Mouse (Mus musculus): ENCODE measurements at regions not wholly inside any gene's neighbourhood (a gene's known extent, or its start where the extent isn't known, plus 50 kb on each side); places are given as distances from the start of the nearest gene placed in this dataset.
A peak's percentile ranks its signal among the peaks of the same experiment; 100 is the strongest.
"Not testable (repeated sequence)": the region's sequence is repeated elsewhere in the genome, so short reads cannot be mapped to it uniquely, and the experiment has no call there.

DNA sequence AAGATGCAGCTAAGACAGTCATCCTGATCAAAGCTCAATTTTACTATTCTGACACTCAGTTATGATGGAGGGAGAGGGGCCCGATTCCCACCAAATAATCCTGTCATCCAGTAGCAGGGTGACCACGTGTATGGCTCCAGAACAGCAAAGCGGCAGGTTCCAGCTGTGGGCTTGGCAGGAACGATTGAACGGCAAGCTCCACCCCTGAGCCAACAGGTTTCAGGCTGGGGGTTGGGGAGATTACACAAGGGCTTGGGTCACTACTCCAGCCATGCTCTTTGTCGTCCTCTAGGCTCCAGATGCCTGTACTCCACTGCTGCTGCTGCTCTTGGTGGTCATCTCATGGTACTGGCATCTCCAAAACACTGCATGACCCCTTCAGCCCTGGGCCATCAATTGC lies 119.3 kb upstream of the Tbl1xr1 start:
- H3K36me3 ChIP-seq; H3K27ac ChIP-seq; H3K9me3 ChIP-seq (replicated peaks); H3K27me3 ChIP-seq (ENCODE audit: low read depth, poor library complexity, severe bottlenecking); H3K4me3 ChIP-seq: not testable (repeated sequence)
- DNase-seq (ENCODE audit: low spot score): peak; percentile 26
- 52% methylated on average over 6 of the region's 6 CpGs for WGBS
- peaks cover 14% of the 10 kb centered on the region for H3K4me1 ChIP-seq

GRCm38 (mm10) chr3:21958595-21959286 lies 117.7 kb upstream of the Tbl1xr1 start:
- Histone ChIP-seq H3K4me3 (no peak overlapping the region), H3K4me1 (peaks cover 17% of the 10 kb centered on the region), H3K27me3 (ENCODE audit: low read depth, poor library complexity, severe bottlenecking) (no peaks in the 10 kb centered on the region), H3K36me3 (no peaks in the 10 kb centered on the region), H3K9me3 (replicated peaks) (no peaks in the 10 kb centered on the region), H3K27ac (no peak overlapping the region)
- peak; percentile 15 for DNase-seq (ENCODE audit: low spot score)
- 85% methylated on average over 6 of the region's 6 CpGs for WGBS

- no peak overlapping the region for H3K27ac ChIP-seq
- WGBS: 84% methylated on average over 6 of the region's 6 CpGs
- DNase-seq (ENCODE audit: low spot score): no peak
- H3K4me1 ChIP-seq: peaks cover 19% of the 10 kb centered on the region
- H3K36me3 ChIP-seq: no peaks in the 10 kb centered on the region
- H3K27me3 ChIP-seq (ENCODE audit: low read depth, poor library complexity, severe bottlenecking): no peaks in the 10 kb centered on the region
- H3K4me3 ChIP-seq: no peak overlapping the region
- H3K9me3 ChIP-seq (replicated peaks): no peaks in the 10 kb centered on the region
These were observed 115.4 kb upstream of the Tbl1xr1 start for GRCm38 (mm10) chr3:21961091-21961490.

- Histone ChIP-seq H3K27me3 (ENCODE audit: low read depth, poor library complexity, severe bottlenecking) (no peaks in the 10 kb centered on the region), H3K27ac (no peak overlapping the region), H3K36me3 (no peaks in the 10 kb centered on the region), H3K4me3 (no peak overlapping the region), H3K9me3 (replicated peaks) (no peaks in the 10 kb centered on the region), H3K4me1 (peaks cover 19% of the 10 kb centered on the region)
- no peak for DNase-seq (ENCODE audit: low spot score)
- WGBS: 94% methylated on average over 5 of the region's 5 CpGs
These were observed 114.7 kb upstream of the Tbl1xr1 start for GRCm38 (mm10) chr3:21961746-21962145.

GRCm38 (mm10) chr3:21962360-21962782 lies 114.1 kb upstream of the Tbl1xr1 start:
- WGBS: 69% methylated on average over 7 of the region's 7 CpGs
- Histone ChIP-seq H3K27ac (0 out of 2 replicates have a peak overlapping the region, but pooled peaks have one; percentile 1), H3K4me3 (no peak overlapping the region), H3K27me3 (ENCODE audit: low read depth, poor library complexity, severe bottlenecking) (no peaks in the 10 kb centered on the region), H3K9me3 (replicated peaks) (no peaks in the 10 kb centered on the region), H3K36me3 (no peaks in the 10 kb centered on the region), H3K4me1 (peaks cover 19% of the 10 kb centered on the region)
- no peak for DNase-seq (ENCODE audit: low spot score)

DNA sequence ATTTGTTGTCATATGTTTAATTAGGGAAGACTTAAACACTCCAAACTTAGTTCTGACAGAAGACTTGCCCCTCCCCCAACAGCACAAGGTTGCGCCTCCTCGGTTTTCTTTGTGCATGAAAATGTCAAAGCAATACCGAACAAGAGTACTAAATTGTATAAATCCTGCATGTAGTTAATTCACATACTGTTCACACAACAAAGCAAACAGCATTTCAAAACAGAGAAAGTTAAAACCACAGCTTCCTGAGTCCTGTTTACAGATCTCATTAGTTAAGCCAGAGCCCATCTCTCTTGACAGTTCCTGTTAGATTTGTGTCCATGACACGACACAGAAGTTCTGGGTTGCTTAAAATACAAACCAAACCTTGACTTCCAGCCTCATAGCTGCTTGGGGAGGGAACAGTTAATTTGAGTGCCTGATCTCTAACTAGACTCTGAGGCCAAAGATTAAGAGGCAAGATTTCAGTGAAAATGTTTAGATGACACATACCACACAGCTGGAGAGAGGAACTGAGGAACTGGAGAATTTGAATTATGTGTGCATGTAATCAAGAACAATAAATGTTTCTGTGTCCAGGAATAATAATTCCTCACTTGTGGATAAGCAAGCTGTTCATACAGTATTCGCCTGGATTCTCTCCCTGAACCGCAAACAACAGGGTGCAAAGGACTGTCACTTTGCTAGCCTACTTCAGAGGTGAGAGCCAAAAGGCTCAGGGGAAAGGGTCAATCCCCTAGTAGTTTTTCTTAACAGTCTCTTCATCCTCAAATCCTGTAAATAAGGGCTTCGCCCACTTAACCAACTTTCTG lies 113.3 kb upstream of the Tbl1xr1 start:
- no peak for DNase-seq (ENCODE audit: low spot score)
- 48% methylated on average over 7 of the region's 7 CpGs for WGBS
- Histone ChIP-seq H3K9me3 (replicated peaks) (no peaks in the 10 kb centered on the region), H3K4me1 (peaks cover 19% of the 10 kb centered on the region), H3K4me3 (no peak overlapping the region), H3K27ac (0 out of 2 replicates have a peak overlapping the region, but pooled peaks have one; percentile 1), H3K36me3 (no peaks in the 10 kb centered on the region), H3K27me3 (ENCODE audit: low read depth, poor library complexity, severe bottlenecking) (no peaks in the 10 kb centered on the region)

- H3K27ac ChIP-seq: 0 out of 2 replicates have a peak overlapping the region, but pooled peaks have one; percentile 1
- no peaks in the 10 kb centered on the region for H3K9me3 ChIP-seq (replicated peaks)
- peaks cover 19% of the 10 kb centered on the region for H3K4me1 ChIP-seq
- no peak for DNase-seq (ENCODE audit: low spot score)
- no peaks in the 10 kb centered on the region for H3K27me3 ChIP-seq (ENCODE audit: low read depth, poor library complexity, severe bottlenecking)
- no peak overlapping the region for H3K4me3 ChIP-seq
- no peaks in the 10 kb centered on the region for H3K36me3 ChIP-seq
- 93% methylated on average over 1 of the region's 1 CpGs for WGBS
These were observed 112.6 kb upstream of the Tbl1xr1 start for GRCm38 (mm10) chr3:21963733-21964351.

DNA sequence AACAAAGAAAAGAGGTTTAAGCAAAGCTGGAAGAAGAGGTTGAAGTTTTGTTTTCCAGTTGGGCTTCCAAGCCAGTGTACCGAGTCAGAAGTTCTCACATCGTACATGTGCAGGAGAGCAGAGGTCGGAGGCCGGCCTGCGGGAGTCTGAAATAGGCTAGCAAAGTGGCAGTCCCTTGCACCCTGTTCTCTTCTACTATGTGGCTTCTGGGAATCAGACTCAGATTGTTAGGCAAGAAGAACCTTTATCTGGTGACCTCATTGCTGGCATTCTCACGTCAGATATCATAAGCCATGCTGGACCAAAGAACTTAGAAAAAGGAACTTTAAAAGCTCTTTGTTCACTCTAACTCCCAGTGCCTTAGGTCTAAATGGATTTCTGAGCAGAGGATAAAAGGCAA lies 112.0 kb upstream of the Tbl1xr1 start:
- WGBS: 85% methylated on average over 6 of the region's 6 CpGs
- no peak overlapping the region for H3K4me3 ChIP-seq
- no peaks in the 10 kb centered on the region for H3K36me3 ChIP-seq
- peaks cover 19% of the 10 kb centered on the region for H3K4me1 ChIP-seq
- H3K9me3 ChIP-seq (replicated peaks): no peaks in the 10 kb centered on the region
- H3K27me3 ChIP-seq (ENCODE audit: low read depth, poor library complexity, severe bottlenecking): no peaks in the 10 kb centered on the region
- no peak overlapping the region for H3K27ac ChIP-seq
- DNase-seq (ENCODE audit: low spot score): no peak

GRCm38 (mm10) chr3:21965556-21965955 lies 110.9 kb upstream of the Tbl1xr1 start:
- Histone ChIP-seq H3K36me3 (no peaks in the 10 kb centered on the region), H3K27me3 (ENCODE audit: low read depth, poor library complexity, severe bottlenecking) (no peaks in the 10 kb centered on the region), H3K4me3 (no peak overlapping the region), H3K9me3 (replicated peaks) (no peaks in the 10 kb centered on the region), H3K27ac (no peak overlapping the region), H3K4me1 (peaks cover 19% of the 10 kb centered on the region)
- 80% methylated on average over 1 of the region's 1 CpGs for WGBS
- no peak for DNase-seq (ENCODE audit: low spot score)

GRCm38 (mm10) chr3:21971731-21972130 lies 104.7 kb upstream of the Tbl1xr1 start:
- no peaks in the 10 kb centered on the region for H3K9me3 ChIP-seq (replicated peaks)
- H3K4me1 ChIP-seq: no peaks in the 10 kb centered on the region
- no peak overlapping the region for H3K4me3 ChIP-seq
- WGBS: 92% methylated on average over 1 of the region's 1 CpGs
- H3K27me3 ChIP-seq (ENCODE audit: low read depth, poor library complexity, severe bottlenecking): no peaks in the 10 kb centered on the region
- no peaks in the 10 kb centered on the region for H3K36me3 ChIP-seq
- no peak for DNase-seq (ENCODE audit: low spot score)
- H3K27ac ChIP-seq: no peak overlapping the region

GRCm38 (mm10) chr3:21973153-21973552 lies 103.3 kb upstream of the Tbl1xr1 start:
- Histone ChIP-seq H3K27me3 (ENCODE audit: low read depth, poor library complexity, severe bottlenecking) (no peaks in the 10 kb centered on the region), H3K27ac (no peak overlapping the region), H3K4me1 (no peaks in the 10 kb centered on the region), H3K36me3 (no peaks in the 10 kb centered on the region), H3K4me3 (no peak overlapping the region), H3K9me3 (replicated peaks) (no peaks in the 10 kb centered on the region)
- 95% methylated on average over 1 of the region's 1 CpGs for WGBS
- DNase-seq (ENCODE audit: low spot score): no peak

DNA sequence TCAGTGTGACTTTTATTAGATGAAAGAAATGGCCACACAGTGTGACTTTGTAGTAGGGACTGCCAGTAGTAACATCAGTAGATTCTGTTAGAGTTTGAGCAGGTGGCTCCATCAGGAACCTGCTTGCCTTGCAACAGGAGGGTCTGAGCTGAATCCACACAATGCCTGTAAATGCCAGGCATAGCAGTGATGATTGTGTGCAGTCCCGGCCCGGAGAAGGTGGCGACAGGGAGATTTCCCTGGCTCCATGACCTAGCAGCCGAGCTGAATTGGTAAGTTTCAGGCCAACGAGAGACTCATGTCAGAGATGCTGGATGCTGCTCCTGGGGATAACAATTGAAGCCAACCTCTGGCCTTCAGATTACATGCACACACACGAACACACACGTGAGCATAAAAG lies 102.8 kb upstream of the Tbl1xr1 start:
- Histone ChIP-seq H3K36me3 (no peaks in the 10 kb centered on the region), H3K9me3 (replicated peaks) (no peaks in the 10 kb centered on the region), H3K27me3 (ENCODE audit: low read depth, poor library complexity, severe bottlenecking) (no peaks in the 10 kb centered on the region), H3K4me3 (no peak overlapping the region), H3K27ac (no peak overlapping the region), H3K4me1 (no peaks in the 10 kb centered on the region)
- WGBS: 90% methylated on average over 7 of the region's 7 CpGs
- no peak for DNase-seq (ENCODE audit: low spot score)

- no peak for DNase-seq (ENCODE audit: low spot score)
- Histone ChIP-seq H3K36me3 (no peaks in the 10 kb centered on the region), H3K4me1 (no peaks in the 10 kb centered on the region), H3K27ac (no peak overlapping the region), H3K27me3 (ENCODE audit: low read depth, poor library complexity, severe bottlenecking) (no peaks in the 10 kb centered on the region), H3K9me3 (replicated peaks) (no peaks in the 10 kb centered on the region), H3K4me3 (no peak overlapping the region)
- WGBS: 84% methylated on average over 2 of the region's 2 CpGs
These were observed 101.7 kb upstream of the Tbl1xr1 start for GRCm38 (mm10) chr3:21974766-21975165.
